Mouse (Mus musculus): Measurements from ENCODE around the gene Fbxo39. TPM values are rescaled to one million over a fixed set of nuclear protein-coding genes. Genes with fewer than 3 reads are reported as not detected.

Fbxo39 gene
- polyA plus RNA-seq, 1 experiment from 2014 or later = not detected

DNA sequence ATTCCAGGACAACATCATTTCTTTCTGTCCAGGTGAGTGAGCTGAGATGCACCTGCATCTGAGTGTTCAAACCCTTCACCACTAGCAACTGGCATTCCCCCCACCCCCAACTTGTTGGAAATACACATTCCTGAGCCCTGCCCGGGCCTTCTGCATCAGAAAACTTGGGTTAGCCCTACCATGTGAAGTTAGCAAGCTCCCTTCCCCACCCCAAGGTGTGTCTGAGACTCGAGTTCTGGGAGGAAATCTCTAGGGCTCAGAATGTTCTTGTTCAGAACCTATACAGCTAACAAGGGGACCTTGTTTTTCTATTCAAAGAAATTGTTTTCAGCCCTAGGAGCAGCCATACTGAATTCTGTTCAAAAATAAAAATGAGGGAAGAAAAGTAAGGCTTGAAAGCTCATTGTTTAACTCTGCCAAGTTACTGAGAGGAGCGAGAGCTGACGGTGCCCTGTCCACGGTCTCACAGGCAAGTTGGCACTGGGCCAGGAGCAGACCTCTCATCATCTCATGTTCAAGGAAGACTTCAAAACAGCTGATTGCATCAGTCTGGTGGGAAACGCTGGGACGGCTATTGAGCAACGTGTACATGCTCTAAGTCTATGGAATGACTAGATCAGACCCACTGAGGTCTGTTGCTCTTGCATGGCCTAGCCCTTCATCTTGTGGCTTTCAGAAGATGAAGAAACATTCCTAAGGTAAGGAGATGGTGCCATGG lies 49.4 kb downstream of the Fbxo39 start:
- ATAC-seq (replicated peaks; ENCODE audit: insufficient number of reproducible peaks, low FRiP score, low TSS enrichment) = no peak
- H3K36me3 ChIP-seq (ENCODE audit: control insufficient read depth, insufficient read depth, low read length) = no peaks in the 10 kb centered on the region
- 53% methylated on average over 8 of the region's 8 CpGs for WGBS (ENCODE audit: insufficient replicate concordance)
- H3K27me3 ChIP-seq (ENCODE audit: control insufficient read depth, insufficient read depth, low read length) = no peaks in the 10 kb centered on the region
- H3K4me2 ChIP-seq = no peak overlapping the region
- no peaks in the 10 kb centered on the region; the same call in 1 of the 2 replicates for H3K4me1 ChIP-seq (ENCODE audit: control insufficient read depth, insufficient read depth, low read length)
- H3K4me3 ChIP-seq (ENCODE audit: low read depth, low read length) = no peak overlapping the region
- H3K9ac ChIP-seq (ENCODE audit: low read depth, low read length) = no peak overlapping the region
- H3K9me3 ChIP-seq (replicated peaks; ENCODE audit: control insufficient read depth, low read length) = no peaks in the 10 kb centered on the region
- no peak overlapping the region for H3K27ac ChIP-seq (ENCODE audit: low read depth, low read length)

DNA sequence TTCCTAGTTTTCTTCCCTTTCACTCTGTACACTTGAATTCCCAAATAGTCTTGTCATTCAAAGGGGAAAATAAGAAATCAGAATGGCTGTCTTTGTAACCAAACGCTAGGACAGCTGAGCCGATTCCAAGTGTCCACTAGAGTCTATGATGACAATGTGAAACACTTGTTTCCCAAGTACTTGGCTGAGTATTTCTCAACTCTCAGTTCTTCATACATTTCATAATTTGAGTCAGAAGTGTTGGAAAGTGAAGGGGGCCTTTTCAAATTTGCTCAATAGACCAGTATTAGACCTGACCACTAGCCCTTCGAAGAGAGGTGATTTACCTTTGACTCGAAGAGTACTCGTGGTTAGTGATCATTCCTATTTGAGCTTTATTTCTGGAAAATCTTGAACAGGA lies 50.3 kb downstream of the Fbxo39 start:
- 90% methylated on average over 5 of the region's 5 CpGs for WGBS (ENCODE audit: insufficient replicate concordance)
- ATAC-seq (replicated peaks; ENCODE audit: insufficient number of reproducible peaks, low FRiP score, low TSS enrichment) = no peak
- H3K4me3 ChIP-seq (ENCODE audit: low read depth, low read length) = no peak overlapping the region
- no peaks in the 10 kb centered on the region; the same call in none of the 2 replicates for H3K4me1 ChIP-seq (ENCODE audit: control insufficient read depth, insufficient read depth, low read length)
- no peak overlapping the region for H3K9ac ChIP-seq (ENCODE audit: low read depth, low read length)
- H3K27me3 ChIP-seq (ENCODE audit: control insufficient read depth, insufficient read depth, low read length) = no peaks in the 10 kb centered on the region
- no peaks in the 10 kb centered on the region for H3K9me3 ChIP-seq (replicated peaks; ENCODE audit: control insufficient read depth, low read length)
- no peak overlapping the region for H3K27ac ChIP-seq (ENCODE audit: low read depth, low read length)
- H3K36me3 ChIP-seq (ENCODE audit: control insufficient read depth, insufficient read depth, low read length) = no peaks in the 10 kb centered on the region
- H3K4me2 ChIP-seq = no peak overlapping the region

GRCm38 (mm10) chr11:72366126-72366525 lies 51.9 kb downstream of the Fbxo39 start:
- H3K9me3 ChIP-seq (replicated peaks; ENCODE audit: control insufficient read depth, low read length) = no peaks in the 10 kb centered on the region
- H3K4me1 ChIP-seq (ENCODE audit: control insufficient read depth, insufficient read depth, low read length) = peaks cover 4% of the 10 kb centered on the region
- H3K9ac ChIP-seq (ENCODE audit: low read depth, low read length) = no peak overlapping the region
- H3K4me2 ChIP-seq = no peak overlapping the region
- WGBS (ENCODE audit: insufficient replicate concordance) = 81% methylated on average over 9 of the region's 9 CpGs
- ATAC-seq (replicated peaks; ENCODE audit: insufficient number of reproducible peaks, low FRiP score, low TSS enrichment) = no peak
- no peak overlapping the region for H3K27ac ChIP-seq (ENCODE audit: low read depth, low read length)
- H3K4me3 ChIP-seq (ENCODE audit: low read depth, low read length) = no peak overlapping the region
- H3K36me3 ChIP-seq (ENCODE audit: control insufficient read depth, insufficient read depth, low read length) = no peaks in the 10 kb centered on the region
- H3K27me3 ChIP-seq (ENCODE audit: control insufficient read depth, insufficient read depth, low read length) = no peaks in the 10 kb centered on the region

- H3K27me3 ChIP-seq (ENCODE audit: control insufficient read depth, insufficient read depth, low read length) = no peaks in the 10 kb centered on the region
- no peaks in the 10 kb centered on the region for H3K36me3 ChIP-seq (ENCODE audit: control insufficient read depth, insufficient read depth, low read length)
- peaks cover 4% of the 10 kb centered on the region; the same call in 1 of the 2 replicates for H3K4me1 ChIP-seq (ENCODE audit: control insufficient read depth, insufficient read depth, low read length)
- H3K4me2 ChIP-seq = no peak overlapping the region
- H3K4me3 ChIP-seq (ENCODE audit: low read depth, low read length) = no peak overlapping the region
- no peak overlapping the region for H3K9ac ChIP-seq (ENCODE audit: low read depth, low read length)
- no peak for ATAC-seq (replicated peaks; ENCODE audit: insufficient number of reproducible peaks, low FRiP score, low TSS enrichment)
- no peaks in the 10 kb centered on the region for H3K9me3 ChIP-seq (replicated peaks; ENCODE audit: control insufficient read depth, low read length)
- no peak overlapping the region for H3K27ac ChIP-seq (ENCODE audit: low read depth, low read length)
- WGBS (ENCODE audit: insufficient replicate concordance) = 64% methylated on average over 11 of the region's 11 CpGs
These were observed 53.9 kb downstream of the Fbxo39 start for GRCm38 (mm10) chr11:72367934-72368674.

Other genes with a start within 250 kb of the Fbxo39 start
- gene Pitpnm3, start 178.7 kb upstream of the Fbxo39 start, polyA plus RNA-seq (2014; fragmentation: Nextera tagmentation; extraction: Ambion mirVana) = 0.07 and 0.14 TPM in 2 replicates
- gene Gm43951, start 107.6 kb upstream of the Fbxo39 start, polyA plus RNA-seq (2014; fragmentation: Nextera tagmentation; extraction: Ambion mirVana) = not detected in 2 replicates
- 5.3 and 5.4 TPM in 2 replicates for gene 4933427D14Rik, start 107.0 kb upstream of the Fbxo39 start, polyA plus RNA-seq (2014; fragmentation: Nextera tagmentation; extraction: Ambion mirVana)
- 150 and 155 TPM in 2 replicates for gene Txndc17, start 106.9 kb upstream of the Fbxo39 start, polyA plus RNA-seq (2014; fragmentation: Nextera tagmentation; extraction: Ambion mirVana)
- 31.2 and 32.6 TPM in 2 replicates for gene Med31, start 98.9 kb upstream of the Fbxo39 start, polyA plus RNA-seq (2014; fragmentation: Nextera tagmentation; extraction: Ambion mirVana)
- gene Slc13a5, start 47.2 kb upstream of the Fbxo39 start, polyA plus RNA-seq (2014; fragmentation: Nextera tagmentation; extraction: Ambion mirVana) = 0.24 and 0.58 TPM in 2 replicates
- 2.3 and 2.4 TPM in 2 replicates for gene Xaf1, start 12.8 kb upstream of the Fbxo39 start, polyA plus RNA-seq (2014; fragmentation: Nextera tagmentation; extraction: Ambion mirVana)
- gene Tekt1, start 48.0 kb downstream of the Fbxo39 start, polyA plus RNA-seq (2014; fragmentation: Nextera tagmentation; extraction: Ambion mirVana) = 0.52 and 0.99 TPM in 2 replicates
- 107 and 123 TPM in 2 replicates for gene Smtnl2, start 97.3 kb downstream of the Fbxo39 start, polyA plus RNA-seq (2014; fragmentation: Nextera tagmentation; extraction: Ambion mirVana)
- not detected in 2 replicates for gene Ggt6, start 121.1 kb downstream of the Fbxo39 start, polyA plus RNA-seq (2014; fragmentation: Nextera tagmentation; extraction: Ambion mirVana)
- 93.8 and 101 TPM in 2 replicates for gene Mybbp1a, start 126.9 kb downstream of the Fbxo39 start, polyA plus RNA-seq (2014; fragmentation: Nextera tagmentation; extraction: Ambion mirVana)
- 4.0 and 4.6 TPM in 2 replicates for gene Spns2, start 175.5 kb downstream of the Fbxo39 start, polyA plus RNA-seq (2014; fragmentation: Nextera tagmentation; extraction: Ambion mirVana)
- gene Spns3, start 236.1 kb downstream of the Fbxo39 start, polyA plus RNA-seq (2014; fragmentation: Nextera tagmentation; extraction: Ambion mirVana) = 0.17 TPM in 1 of 2 replicates, not detected in the other

All from heart, embryonic 11.5 days (tissue).